Mouse (Mus musculus) c-Kit-negative CD71-positive TER-119-positive erythroid progenitor cells, embryonic 14.5 days (primary cell): Measurements from ENCODE around the gene BC061237.
"Not testable (repeated sequence)": the region's sequence is repeated elsewhere in the genome, so short reads cannot be mapped to it uniquely, and the experiment has no call there.

Experiments
- DNase-seq: peaks from one replicate; pipeline ENCODE4 v3.0.0-alpha.2; 2013; ENCODE audit warnings: low read depth, low spot score

The BC061237 gene

DNA sequence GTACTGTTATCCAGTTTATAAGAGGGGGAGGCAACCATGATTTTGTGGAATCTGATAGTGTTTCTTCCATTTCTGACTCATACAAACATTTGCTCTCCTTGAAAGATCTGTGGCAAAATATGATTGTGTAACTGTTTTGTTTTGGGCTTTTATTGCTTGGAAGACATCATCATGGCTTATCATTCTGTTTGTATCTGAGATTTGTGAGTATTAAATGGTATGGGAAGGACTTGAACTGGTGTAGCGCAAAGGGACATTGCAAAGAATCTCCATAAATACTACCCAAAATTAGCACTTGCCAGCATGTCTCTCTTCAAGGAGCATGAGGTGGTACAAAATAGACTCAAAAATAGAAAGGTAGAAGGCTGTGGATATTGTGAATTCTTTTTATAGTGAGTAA lies at the start of gene BC061237:
TSS of gene BC061237 (plus strand) at position 301 of the 400 bp plus-strand sequence.
- not testable (repeated sequence) for DNase-seq

DNA sequence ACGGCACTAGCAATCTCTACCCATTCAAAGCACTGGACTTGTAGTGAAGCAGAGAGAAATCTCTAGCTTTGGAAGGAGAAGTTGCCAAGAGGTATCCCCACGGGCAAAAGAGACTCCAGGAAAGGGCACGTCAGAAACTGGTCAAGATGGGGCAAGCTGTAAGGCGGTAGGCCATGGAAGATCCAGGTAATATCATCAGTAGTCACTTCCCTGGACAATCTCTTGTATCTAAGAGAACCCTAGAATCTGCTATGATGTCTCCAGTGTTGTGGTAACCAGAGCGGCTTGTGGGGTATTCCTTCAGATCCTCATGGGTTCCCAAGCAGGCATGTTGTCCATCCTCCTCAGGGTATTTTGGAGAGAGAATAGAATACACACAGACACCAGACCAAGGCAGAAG lies 25.7 kb downstream of the BC061237 start, which contains the start of gene Gm17093:
TSS of gene Gm17093 (plus strand) at position 301 of the 400 bp plus-strand sequence.
- not testable (repeated sequence) for DNase-seq

DNA sequence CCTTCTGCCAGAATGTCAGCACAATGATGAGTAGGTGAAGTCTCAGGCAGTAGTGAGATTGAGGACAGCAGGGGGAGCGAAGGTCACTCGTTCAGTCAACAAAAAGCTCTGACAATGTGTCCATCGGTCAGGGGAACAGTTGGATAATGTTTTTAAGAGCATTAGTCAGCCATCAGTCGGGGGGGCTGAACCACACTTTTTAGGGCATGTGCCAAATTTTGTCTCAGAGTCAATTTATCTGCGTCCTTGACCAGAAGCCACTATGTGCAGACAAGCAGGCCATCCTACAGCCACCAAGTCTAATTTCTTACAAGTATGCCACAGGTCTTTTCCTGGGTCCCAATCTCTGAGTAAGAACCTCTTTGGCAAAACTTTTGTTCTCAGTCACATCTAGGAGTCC lies 55.7 kb downstream of the BC061237 start:
- not testable (repeated sequence) for DNase-seq
